Mouse (Mus musculus): Measurements from ENCODE around the gene Dnajc24.

The Dnajc24 gene

DNA sequence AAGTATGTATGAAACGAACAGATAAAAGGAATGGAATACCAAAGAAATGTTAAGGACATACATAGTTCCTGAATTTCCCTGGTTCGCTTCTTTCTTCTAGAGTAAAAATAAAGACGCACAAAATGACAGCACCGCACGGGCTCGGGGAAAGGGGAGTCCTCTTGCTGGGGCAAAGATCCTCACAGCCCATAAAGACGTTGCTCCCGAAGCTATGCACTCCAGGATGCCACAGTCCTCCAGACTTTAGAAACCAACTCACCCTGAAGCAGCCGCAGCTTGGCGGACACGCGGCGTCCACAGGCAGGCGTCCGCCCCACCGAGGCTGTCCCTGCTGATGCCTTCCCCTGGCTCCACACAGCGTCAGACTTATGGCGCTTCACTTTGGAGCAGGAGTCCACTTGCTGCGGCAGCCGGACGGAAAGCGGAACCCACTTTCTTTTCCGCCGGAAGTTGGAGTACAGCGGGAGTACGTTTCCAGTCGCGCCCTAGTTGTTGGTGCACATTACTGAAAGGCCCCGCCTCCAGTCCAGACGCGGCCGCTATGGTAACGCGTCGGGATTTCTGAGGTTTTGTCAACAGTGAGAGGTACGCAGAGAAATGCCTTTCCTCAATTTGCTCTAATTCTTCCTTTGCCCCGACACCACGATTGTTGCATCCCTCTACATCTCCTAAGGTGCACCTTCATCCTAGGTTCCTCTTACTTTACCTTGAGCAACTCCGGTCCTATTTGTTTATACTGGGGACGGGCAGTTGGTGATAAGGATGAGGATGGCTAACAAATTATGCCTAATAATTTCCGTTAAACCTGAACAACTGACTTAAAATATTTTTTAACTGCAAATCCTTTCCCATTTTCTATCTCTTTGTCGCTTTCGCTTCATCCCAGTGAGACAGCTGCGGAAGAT lies at the start of gene Dnajc24:
Gene Dnajc24, minus strand, starts transcription at position 715 of the 905 bp plus-strand sequence.
- 1% methylated on average over 44 of the region's 44 CpGs for WGBS

DNA sequence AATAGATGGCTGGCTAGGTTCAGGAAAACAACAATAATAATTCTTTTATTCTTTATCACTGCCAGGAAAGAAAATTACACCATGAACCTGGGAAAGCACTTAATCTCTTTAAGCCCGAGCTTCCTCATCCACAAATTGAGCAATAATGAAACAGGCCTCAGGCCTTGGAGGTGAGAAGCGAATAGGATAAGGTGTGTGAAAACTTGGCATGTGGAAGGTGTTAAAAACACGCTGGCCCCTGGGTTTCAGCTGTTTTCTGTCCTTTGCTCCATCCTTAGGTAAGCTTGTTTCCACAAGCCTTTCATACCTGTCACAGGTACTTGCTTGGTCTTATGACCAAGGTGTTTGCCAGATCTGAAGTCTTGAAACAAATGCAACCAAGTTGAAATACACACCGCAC lies 43.3 kb upstream of the Dnajc24 start:
- WGBS, result 89% methylated on average over 4 of the region's 4 CpGs

DNA sequence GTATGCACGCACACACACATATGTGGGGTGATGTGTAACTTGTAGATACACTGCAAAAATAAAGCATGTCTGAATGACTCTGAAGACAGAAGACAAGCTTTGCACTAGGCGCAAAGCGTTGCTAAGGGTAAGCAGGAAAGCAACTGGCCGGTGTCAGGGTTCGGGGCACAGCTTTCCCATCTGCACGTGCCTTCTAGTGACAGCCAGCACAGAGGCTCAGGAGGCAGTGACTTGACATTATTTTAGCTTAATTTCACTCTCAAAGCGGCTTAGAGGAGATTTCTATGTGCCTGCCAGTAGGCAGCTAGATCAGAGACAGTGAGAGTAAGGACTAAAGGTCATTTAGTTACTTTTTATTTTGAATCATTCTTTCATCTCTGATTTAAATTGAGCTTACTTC lies 39.1 kb upstream of the Dnajc24 start:
- 88% methylated on average over 7 of the region's 7 CpGs for WGBS

DNA sequence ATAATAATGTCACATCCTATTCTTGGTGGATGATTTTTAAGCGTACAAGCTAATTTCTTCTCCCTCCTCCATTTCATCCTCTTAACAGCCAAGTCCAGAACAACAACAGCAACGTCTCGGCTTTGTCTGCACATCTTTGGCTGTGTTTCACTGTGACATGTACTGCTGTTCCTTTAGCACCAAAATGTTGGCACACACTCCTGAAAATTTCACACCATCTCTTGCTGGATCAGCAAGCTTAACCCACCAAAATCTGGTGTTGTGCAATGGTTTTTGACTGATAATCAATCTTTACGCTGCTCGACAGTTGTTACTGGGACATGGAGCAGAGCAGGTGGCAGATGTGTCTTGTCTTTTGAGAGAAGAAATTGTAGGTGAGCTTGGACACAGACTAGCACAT lies 38.6 kb upstream of the Dnajc24 start:
- 80% methylated on average over 5 of the region's 5 CpGs for WGBS

DNA sequence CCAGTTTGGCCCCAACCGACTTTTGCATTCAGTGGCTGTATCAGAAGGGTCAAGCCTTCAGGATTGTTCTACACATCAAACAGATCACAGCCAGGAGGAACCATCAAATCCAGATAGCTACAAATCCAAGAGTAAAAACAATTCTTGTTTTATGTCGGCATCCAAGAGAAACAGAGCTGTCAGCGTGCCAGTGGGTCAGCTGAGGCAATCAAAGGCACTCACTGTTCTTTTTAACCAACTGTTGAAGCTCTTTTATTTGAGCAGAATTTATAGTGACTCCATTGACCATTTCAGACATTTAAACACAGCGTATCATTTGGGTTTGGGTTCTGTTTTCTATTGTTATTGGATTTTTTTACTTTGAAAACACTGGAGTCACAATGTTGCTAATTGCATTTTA lies 34.9 kb upstream of the Dnajc24 start:
- WGBS, result 44% methylated on average over 4 of the region's 4 CpGs

DNA sequence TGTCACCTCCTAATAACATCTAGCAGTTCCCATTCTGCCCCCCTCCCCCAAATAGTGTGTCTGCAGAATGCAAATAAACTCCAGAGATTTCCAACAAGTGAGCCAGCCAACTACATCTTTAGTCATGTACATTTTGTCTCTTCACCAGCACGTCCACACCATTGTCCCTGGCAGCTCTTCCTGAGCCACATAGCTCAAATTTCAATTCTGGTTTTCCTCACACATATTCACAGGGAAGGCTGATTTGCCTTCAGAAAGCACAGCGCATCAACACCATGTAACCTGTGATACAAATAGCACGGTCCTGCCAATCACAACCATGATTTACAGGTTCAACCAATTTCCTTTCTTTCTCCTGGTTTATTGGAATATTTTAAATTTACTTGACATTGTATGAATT lies 21.5 kb upstream of the Dnajc24 start:
- WGBS, result 82% methylated on average over 3 of the region's 3 CpGs

DNA sequence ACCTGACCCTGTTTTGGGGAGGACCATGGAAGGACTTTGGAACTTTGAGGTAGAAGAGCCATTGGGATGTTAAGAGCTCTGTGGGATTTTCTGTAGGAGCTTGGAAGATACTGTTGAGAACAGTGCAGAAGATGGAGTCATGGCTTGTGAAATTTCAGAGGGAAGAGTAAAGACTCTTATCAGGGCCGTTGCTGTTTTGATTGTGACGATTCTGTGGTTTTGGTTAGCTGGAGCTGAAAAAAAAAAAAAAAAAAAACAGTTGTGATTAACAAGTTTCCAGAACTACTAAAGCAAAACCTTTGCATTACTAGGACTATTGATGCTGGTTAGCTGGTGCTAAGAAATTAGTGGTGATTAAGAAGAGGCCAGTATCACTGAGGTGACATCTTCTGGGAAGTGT lies 5.1 kb upstream of the Dnajc24 start:
- WGBS, result 72% methylated on average over 2 of the region's 2 CpGs

DNA sequence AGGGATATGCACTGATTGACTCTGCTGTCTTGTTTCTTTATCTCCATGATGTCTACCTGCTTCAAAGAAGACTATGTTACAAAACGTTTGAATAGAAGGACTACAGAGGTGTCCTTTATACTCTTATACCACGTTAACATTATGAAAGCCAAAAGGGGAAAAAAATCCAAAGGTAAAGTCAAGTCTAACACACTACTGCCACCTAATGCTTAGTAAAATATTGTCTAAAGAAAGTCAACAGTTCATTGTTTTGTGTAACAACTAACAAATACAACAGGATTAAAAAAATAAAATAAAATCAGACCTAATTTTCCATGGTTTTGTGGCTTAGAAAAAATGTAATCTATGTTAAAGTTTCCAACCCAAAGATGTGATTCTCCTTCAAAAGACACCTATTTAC lies 15.3 kb downstream of the Dnajc24 start:
- 29% methylated on average over 2 of the region's 2 CpGs for WGBS

DNA sequence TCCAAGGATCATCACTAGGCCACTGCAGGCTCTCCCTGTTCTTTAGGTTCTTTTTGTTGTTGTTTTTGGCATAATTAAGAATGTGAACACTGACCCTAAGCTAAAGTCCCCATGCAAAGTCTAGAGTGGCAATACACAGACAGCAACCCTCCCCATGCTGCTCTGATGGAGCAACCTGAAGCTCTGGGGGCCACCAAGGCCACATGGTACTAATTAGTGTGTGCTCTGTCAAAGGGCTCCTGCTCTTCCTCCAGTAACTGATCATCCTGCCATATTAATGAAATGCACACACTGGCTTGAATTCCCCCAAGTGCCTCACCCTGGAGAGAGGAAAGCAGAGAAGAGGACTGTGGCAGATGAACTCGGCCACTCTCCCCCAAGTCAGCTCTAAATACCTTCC lies 16.2 kb downstream of the Dnajc24 start:
- 93% methylated on average over 1 of the region's 1 CpGs for WGBS

DNA sequence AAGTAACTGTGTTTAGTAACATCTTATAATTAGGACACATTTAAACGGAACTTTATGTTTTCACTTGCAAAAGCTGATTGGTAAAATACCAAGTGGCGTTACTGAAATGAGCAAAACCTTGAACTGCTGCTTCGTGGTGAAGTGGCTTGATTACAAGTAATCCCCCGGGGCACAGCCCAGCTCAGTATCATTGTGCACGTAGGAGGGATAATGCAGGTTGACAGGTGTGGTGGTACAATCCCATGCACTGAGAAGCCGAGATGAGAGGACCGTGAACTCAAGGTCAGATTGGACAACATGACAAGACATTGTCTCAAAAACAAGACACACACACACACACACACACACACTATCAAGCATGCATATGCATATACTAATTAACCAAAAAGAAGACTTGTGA lies 18.1 kb downstream of the Dnajc24 start:
- 76% methylated on average over 7 of the region's 7 CpGs for WGBS

DNA sequence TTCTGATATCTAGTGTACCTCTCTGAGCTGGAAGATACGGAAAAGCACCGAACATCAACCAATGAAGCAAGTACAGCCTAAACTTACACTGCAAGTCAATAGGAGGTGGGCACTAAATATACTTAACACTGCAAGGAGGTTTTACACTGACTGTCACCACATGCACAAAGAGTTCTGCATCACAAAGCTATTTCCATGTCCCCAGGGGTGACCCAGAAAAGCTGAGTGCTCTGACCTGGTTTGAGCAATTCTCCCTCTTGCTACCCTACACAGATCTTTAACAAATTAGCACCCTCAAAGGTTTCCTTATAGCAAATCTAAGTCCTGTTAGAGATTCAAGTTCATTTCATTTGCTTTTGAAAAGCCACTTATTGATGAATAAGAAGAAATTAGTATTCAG lies 25.3 kb downstream of the Dnajc24 start:
- WGBS, result 93% methylated on average over 2 of the region's 2 CpGs

DNA sequence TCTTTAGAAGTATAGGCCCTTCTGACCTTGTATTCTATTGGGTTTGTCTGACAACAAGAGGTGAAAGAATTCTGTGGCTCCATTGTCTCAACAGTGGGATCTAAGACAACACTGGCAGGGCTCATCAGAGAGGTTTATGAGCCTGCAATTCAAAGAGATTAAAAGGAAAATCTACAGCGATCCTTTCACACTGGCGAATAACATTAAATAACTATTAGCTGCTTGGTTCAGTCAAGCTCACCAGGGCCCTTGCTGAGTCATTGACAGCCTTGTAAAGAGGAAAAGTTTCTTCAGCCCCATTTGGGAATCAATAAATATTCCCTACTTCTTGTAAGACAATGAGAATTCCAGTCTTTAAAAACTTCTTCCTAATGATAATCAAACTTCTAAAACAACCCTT lies 29.4 kb downstream of the Dnajc24 start:
- WGBS, result 48% methylated on average over 2 of the region's 2 CpGs

DNA sequence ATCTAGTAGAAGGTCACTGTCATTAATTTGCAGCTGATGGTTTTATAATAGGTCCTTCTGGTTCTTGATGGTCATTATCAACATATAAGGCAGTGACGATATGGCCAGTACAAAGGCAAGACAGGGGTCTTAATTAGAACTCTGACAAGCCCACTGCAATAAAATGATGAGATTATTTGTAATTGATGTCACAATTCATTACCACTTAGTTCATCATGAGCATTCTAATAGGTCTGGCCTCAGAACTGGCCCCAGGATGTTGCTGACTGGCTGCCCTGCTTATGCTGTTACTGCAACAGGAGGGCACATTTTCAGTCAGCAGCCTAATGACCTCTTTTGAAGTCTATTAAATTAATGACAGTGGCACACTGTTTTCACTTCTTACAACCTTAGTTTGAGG lies 39.9 kb downstream of the Dnajc24 start:
- WGBS, result 90% methylated on average over 1 of the region's 1 CpGs

DNA sequence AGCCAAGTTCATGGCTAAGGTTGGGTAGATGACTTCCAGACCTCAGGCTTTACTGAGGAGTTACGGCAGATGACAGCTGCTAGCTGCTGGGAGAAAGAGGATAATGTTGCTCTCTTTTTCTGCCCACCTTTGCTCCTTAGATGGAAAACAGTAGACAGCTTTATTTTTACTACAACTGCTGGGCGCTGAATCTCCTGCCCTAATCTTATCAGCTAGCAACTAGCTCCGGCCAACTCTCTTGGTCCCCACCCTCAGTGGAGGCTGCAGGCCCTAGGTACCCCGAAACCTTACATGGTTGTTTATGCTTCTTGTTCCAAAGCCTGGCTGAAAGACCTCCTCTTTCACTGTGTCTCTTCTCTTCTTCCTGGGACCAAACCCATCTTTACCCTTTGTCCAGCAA lies 49.5 kb downstream of the Dnajc24 start:
- 82% methylated on average over 4 of the region's 4 CpGs for WGBS

DNA sequence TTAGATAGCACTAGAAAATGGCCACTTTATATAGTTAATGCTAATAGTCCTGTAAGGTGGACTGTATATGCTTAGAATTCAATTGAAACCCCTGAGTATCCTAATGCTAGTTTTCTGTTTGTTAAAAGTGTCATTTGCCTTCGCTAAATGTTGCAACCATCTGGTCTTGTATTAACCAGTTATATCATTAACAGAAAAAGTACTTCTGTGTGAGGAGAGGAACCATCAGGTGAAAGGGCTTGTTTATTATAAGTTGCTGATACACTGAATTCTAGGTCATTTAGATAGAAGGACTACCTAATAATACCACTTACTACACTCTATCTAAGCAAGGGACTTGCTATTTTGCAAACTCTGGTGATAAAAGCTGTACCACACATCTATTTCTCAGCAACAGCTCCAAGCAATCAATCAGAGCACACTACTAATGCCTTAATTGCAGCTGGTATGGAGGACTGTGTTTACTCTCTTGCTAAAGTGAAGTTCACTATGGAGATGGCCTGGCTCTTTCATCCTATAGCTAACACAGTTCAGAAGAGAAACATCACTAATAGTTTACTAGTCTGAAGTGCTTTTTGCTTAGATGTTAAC lies 51.9 kb downstream of the Dnajc24 start:
- WGBS, result 100% methylated on average over 1 of the region's 1 CpGs

DNA sequence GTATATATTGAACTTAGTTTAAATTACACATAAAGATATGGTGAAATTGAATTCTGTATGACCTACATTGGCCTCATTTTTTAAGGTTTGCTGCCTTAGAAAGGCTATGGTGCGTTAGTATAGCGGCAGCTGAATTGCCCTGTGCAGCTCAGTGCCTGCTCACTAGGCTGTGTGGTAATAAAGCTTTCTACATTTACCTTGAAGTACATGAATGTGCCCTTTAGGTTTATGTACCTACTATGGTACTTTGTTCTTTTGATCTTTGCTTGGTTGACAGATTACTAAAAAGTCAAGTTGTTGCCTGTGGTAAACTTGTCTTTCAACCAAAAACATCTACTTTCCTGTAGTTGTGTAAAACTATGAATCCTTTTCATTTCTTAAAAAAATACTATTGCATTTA lies 53.2 kb downstream of the Dnajc24 start:
- WGBS, result 100% methylated on average over 2 of the region's 2 CpGs

DNA sequence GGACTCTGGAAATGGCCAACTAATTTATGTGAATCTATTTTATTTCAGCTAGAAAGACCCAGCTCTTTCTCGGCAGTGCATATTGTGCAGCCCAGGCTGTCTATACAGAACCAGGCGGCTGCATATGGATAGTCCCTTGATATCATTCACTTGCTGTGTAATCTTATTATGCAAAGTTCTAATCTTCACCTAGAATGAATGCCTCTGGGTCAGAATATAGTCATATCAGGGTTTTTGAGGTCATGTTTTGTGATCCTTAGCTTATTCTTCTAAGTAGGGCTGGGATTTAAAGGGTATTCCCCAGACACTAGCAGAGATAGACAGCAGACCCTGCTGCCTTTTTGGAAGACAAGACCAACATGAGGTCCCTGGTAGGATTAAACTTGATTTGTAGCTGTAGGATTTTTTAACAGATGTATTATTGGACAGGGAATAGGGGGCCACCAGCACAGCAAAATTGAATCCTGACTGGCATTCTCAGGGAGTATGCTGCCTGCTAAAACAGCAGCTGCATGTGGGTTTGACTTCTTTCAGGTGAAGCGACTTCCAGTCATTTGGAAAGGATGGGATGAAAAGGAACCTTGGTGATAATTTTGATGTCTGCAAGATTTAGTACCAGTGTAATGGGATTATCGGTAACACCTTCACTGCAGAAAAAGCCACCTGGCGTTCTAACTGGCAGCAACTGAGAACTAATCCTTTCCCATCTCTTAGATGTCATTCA lies 85.6 kb downstream of the Dnajc24 start:
- 85% methylated on average over 5 of the region's 5 CpGs for WGBS

Data from cerebral cortex, adult 2 months (tissue).